Mouse (Mus musculus): ENCODE results near the gene Amigo3. TPM values are rescaled to one million over a fixed set of nuclear protein-coding genes. Genes with fewer than 3 reads are reported as not detected.
"Not testable (repeated sequence)": the region's sequence is repeated elsewhere in the genome, so short reads cannot be mapped to it uniquely, and the experiment has no call there.

Amigo3 gene
- 2.9 TPM for polyA plus RNA-seq (2021)

DNA sequence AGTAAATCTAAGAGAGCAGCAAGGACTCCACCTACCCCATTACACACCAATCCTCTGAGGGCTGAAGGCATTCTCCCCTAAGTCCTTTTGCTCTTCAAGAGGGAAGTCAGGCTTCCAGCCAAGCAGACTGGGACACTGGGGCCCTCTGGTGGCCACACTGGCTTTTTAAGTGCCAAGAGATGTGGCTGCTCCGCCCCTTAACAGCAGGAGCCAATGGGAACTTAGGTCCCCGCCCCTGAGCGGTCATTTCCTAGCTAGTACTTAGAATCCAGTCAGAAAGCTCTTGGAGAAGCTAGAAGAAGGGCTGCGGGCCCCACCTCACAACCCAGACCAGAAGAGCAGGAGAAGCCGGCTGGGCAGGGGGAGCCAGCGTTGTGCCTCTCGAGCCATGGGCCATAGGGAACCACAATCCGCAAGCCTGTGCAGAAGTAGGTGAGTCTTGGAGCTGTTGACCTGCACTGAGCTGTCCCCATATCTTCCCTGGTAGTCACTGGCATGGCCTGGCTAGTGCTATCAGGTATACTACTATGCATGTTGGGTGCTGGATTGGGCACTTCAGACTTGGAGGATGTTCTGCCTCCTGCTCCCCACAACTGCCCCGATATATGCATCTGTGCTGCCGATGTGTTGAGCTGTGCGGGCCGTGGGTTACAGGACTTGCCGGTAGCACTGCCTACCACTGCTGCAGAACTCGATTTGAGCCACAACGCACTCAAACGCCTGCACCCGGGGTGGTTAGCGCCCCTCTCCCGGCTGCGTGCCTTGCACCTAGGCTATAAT is at the start of gene Amigo3:
Gene Amigo3 (plus strand): TSS at position 275 of the 780 bp plus-strand sequence.
- DNase-seq (ENCODE audit: low read depth, low spot score) (peak; percentile 77), ATAC-seq (peak; percentile 20)
- CTCF ChIA-PET, result interaction anchor here (0.7 to 3.3 kb wide), 15 partner anchors 10 to 153 kb away, joined by 3 to 14 read pairs (median 3); partner anchors contain the start of gene Cdhr4
- in situ Hi-C loops (cut with MboI; ENCODE audit: low pct_unique_long_range_greater_than_20kb), result no loop called here
- H3K27me3 ChIP-seq, result no peaks in the 10 kb centered on the region
- no peak for TF ChIP-seq CTCF (IDR thresholded peaks at IDR 0.05)
- POLR2A ChIA-PET, result interaction anchor here (0.6 to 1.2 kb wide), 2 partner anchors 7 to 27 kb away, joined by 3 to 4 read pairs; no protein-coding TSS in a partner anchor

DNA sequence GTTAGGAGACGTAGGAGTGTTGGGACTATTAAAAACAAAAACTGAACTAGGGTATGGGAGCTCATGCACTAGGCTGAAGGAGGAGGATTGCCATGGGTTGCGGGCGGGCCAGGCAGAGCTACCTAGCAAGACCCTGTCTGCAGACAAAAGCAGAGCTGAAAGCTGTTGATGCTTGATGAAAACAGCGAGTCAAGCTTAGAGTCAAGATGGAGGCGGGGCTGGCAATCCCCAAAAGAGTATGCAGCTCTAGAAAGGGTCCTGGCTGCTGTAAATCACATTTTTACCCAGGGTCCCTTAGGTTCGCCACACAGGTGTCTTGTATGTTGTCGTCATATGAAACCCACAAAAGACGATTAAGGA is 49.4 kb upstream of the Amigo3 start:
- DNase-seq (ENCODE audit: low read depth, low spot score) (no peak), ATAC-seq (no peak)
- in situ Hi-C loops (cut with MboI; ENCODE audit: low pct_unique_long_range_greater_than_20kb), result no loop called here
- H3K27me3 ChIP-seq, result no peaks in the 10 kb centered on the region
- CTCF ChIA-PET, result no interaction called here
- no peak for TF ChIP-seq CTCF (IDR thresholded peaks at IDR 0.05)
- POLR2A ChIA-PET, result interaction anchor here (1.1 to 1.4 kb wide), 2 partner anchors 28 to 98 kb away, joined by 4 read pairs; partner anchors contain the start of gene Uba7

DNA sequence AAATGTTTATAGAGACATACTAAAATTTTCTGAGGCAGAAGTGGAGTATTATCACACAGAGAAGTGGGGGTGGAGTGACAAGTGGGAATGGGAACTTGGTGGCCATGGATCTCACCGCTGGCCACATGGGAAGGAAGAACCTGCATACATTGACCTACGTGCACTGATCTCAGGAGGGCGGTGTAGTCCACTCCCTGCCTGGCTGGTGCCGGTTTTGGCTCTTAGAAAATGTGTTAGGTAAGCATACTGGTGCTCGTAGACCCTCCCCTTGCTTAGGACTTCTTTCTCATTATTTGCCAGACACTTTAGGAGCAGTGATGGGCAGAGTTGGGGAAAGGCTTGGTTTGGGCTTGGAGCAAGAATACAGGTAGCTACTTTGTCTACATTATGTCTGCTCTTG is 44.9 kb upstream of the Amigo3 start:
- TF ChIP-seq CTCF (IDR thresholded peaks at IDR 0.05), result no peak
- no peak for ATAC-seq
- H3K27me3 ChIP-seq, result no peaks in the 10 kb centered on the region
- in situ Hi-C loops (cut with MboI; ENCODE audit: low pct_unique_long_range_greater_than_20kb), result no loop called here
- POLR2A ChIA-PET, result no interaction called here
- CTCF ChIA-PET, result no interaction called here
- no peak for DNase-seq (ENCODE audit: low read depth, low spot score)

DNA sequence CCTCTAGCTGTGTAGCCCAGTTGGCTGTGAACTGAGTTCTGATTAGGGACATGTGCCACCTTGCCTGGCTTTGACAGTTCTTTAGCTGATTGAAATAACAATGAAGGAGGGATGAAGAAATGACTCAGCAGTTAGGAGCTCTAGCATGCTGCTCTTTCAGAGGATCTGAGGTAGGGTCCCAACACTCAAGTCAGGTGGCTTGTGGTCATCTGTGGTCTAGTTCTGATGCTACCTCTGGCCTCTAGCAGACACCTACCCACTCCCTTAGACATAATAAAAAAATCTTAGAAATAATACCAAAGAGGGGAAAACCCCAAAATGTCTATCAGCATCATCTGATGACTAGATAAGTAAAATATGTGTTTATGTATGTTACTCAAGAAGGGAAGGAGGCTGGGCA is 42.6 kb upstream of the Amigo3 start:
- DNase-seq (ENCODE audit: low read depth, low spot score), result no peak
- H3K27me3 ChIP-seq, result no peaks in the 10 kb centered on the region
- no peak for ATAC-seq
- ChIA-PET CTCF (no interaction called here), POLR2A (no interaction called here)
- in situ Hi-C loops (cut with MboI; ENCODE audit: low pct_unique_long_range_greater_than_20kb), result no loop called here
- no peak for TF ChIP-seq CTCF (IDR thresholded peaks at IDR 0.05)

DNA sequence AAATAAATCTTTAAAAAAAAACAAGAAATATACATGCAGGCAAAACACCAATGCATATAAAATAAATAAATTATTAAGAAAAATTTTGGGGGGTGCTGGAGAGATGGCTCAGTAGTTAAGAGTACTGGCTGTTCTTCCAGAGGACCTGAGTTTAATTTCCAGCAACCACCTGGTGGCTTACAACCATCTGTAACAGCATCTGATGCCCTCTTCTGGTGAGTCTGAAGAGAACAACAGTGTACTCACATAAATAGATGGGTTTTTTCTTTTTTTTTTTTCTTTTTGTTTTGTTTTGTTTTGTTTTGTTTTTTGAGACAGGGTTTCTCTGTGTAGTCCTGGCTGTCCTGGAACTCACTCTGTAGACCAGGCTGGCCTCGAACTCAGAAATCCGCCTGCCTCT is 39.4 kb upstream of the Amigo3 start:
- peak; percentile 46 for TF ChIP-seq CTCF (IDR thresholded peaks at IDR 0.05)
- H3K27me3 ChIP-seq; ATAC-seq; POLR2A ChIA-PET; in situ Hi-C loops (cut with MboI; ENCODE audit: low pct_unique_long_range_greater_than_20kb); DNase-seq (ENCODE audit: low read depth, low spot score); CTCF ChIA-PET: not testable (repeated sequence)

DNA sequence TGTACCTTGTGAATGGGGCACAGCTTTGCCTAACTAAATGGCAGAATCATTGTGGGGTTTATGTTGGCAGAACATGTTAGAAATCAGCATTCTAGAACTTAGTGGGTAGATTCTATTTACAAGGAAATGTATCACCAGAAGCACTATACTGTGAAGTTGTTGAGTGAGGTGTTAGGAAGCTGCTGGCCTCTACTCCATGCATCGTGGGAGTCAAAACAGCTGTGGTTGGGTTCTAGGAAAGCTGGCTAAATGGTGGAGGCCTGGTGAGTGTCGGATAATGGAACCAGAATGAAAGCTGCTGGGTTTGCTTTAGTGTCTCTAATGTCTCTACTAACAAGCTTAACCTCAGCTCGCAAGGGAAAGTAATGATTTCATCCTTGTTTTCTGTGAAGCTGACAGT is 35.8 kb upstream of the Amigo3 start:
- ATAC-seq, result no peak
- in situ Hi-C loops (cut with MboI; ENCODE audit: low pct_unique_long_range_greater_than_20kb), result no loop called here
- no peak for DNase-seq (ENCODE audit: low read depth, low spot score)
- no peaks in the 10 kb centered on the region for H3K27me3 ChIP-seq
- no peak for TF ChIP-seq CTCF (IDR thresholded peaks at IDR 0.05)
- ChIA-PET CTCF (no interaction called here), POLR2A (no interaction called here)

DNA sequence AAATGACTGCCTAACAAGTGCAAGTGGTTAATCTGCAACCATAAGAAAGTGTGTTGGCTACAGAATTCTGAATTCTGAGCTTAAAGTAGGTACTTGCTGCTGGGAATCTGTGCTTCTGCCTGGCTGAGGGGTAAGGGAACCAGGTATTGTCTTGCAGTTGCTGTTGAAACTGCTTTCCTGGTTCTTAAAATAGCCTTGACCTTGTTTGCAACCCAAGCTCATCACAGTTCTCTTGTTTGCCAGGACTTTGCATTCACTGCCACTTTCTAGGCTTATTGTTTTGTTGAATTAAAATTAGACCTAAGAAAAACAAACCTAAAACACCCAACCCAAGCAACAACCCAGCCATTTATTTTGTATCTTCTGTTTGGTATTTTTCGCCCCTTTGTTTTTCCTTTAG is 32.2 kb upstream of the Amigo3 start:
- no peaks in the 10 kb centered on the region for H3K27me3 ChIP-seq
- POLR2A ChIA-PET, result no interaction called here
- no peak for DNase-seq (ENCODE audit: low read depth, low spot score)
- CTCF ChIA-PET, result no interaction called here
- in situ Hi-C loops (cut with MboI; ENCODE audit: low pct_unique_long_range_greater_than_20kb), result no loop called here
- no peak for TF ChIP-seq CTCF (IDR thresholded peaks at IDR 0.05)
- no peak for ATAC-seq

DNA sequence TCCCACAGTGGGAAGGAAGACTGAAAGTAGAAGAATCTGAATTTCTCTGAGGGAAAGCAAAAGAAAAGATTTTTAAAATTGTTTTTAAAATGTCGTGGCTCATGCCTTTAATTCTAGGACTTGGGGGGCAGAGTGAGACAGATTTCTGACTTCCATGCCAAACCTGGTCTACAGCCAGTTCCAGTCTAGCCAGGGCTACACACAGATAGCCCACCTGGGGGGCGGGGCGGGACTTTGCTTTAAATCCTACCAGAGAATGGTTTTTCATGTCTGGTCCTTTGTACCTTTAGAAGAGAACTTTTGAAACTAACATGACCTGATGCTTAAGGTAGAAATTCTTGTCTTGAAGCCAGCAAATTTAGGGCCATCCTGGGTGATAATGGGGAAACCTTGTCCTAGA is 29.7 kb upstream of the Amigo3 start:
- ChIA-PET POLR2A (no interaction called here), CTCF (no interaction called here)
- in situ Hi-C loops (cut with MboI; ENCODE audit: low pct_unique_long_range_greater_than_20kb), result no loop called here
- DNase-seq (ENCODE audit: low read depth, low spot score) (no peak), ATAC-seq (no peak)
- TF ChIP-seq CTCF (IDR thresholded peaks at IDR 0.05), result no peak
- no peaks in the 10 kb centered on the region for H3K27me3 ChIP-seq

DNA sequence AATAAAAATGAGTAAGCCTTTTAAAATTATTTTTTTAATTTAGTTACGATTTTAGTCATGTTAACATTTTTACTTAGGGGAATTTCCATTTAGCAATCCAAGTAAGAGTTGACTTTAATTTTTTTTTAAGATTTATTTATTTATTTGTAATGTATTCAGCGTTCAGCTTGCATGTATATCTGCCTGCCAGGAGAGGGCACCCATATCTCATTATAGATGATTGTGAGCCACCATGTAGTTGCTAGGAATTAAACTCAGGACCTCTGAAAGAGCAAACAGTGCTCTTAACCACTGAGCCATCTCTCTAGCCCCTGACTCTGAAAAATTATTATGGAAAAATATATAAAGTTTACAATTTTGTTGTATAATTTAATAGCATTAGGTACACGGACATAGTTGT is 26.4 kb upstream of the Amigo3 start:
- TF ChIP-seq CTCF (IDR thresholded peaks at IDR 0.05), result peak; percentile 41
- in situ Hi-C loops (cut with MboI; ENCODE audit: low pct_unique_long_range_greater_than_20kb), result no loop called here
- ATAC-seq (no peak), DNase-seq (ENCODE audit: low read depth, low spot score) (no peak)
- ChIA-PET CTCF (interaction anchor here (1.1 to 1.3 kb wide), 2 partner anchors 18 to 27 kb away, joined by 3 read pairs; partner anchors contain the start of gene Amigo3), POLR2A (interaction anchor here (0.7 kb wide), 1 partner anchor 24 kb away, joined by 3 read pairs; no protein-coding TSS in a partner anchor)
- no peaks in the 10 kb centered on the region for H3K27me3 ChIP-seq

DNA sequence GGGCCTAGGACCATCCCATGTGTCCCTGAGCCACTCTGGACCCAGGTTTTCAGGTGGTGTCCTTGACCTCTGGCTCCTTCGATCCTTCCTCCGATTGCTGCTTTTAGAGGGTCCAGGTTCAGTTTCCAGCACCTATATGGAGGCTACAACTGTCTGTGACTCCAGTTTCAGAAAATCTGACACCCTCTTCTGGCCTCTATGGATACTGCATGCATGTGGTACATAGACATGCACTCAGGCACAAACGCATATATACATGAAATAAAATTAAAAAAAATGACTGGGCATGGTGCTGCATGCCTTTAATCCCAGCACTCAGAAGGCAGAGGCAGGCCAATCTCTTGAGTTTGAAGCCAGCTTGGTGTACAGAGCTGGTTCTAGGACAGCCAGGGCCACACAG is 25.1 kb upstream of the Amigo3 start:
- in situ Hi-C loops (cut with MboI; ENCODE audit: low pct_unique_long_range_greater_than_20kb), result no loop called here
- ChIA-PET CTCF (no interaction called here), POLR2A (no interaction called here)
- DNase-seq (ENCODE audit: low read depth, low spot score), result no peak
- peak; percentile 35 for TF ChIP-seq CTCF (IDR thresholded peaks at IDR 0.05)
- H3K27me3 ChIP-seq, result no peaks in the 10 kb centered on the region
- ATAC-seq, result no peak

DNA sequence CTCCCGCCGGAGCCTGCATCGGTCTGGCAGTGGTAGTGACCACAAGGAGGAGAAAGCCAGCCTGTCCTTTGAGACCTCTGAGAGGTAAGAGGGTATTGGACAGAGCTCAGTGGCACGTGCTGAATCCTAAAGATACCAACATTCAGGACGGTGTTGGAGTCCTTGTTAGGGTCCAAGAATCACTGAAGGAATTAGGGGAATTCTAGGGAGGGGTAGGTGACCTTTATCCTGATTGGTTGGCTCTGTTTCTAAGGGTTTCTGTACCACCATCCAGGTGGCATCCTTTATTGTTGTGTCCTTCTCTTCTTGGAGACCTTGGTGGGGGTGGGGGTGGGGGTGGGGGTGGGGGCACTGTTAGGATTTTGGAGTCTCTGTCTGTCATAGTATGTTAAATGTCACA is 20.8 kb upstream of the Amigo3 start:
- CTCF ChIA-PET, result no interaction called here
- ATAC-seq, result no peak
- POLR2A ChIA-PET, result no interaction called here
- no peaks in the 10 kb centered on the region for H3K27me3 ChIP-seq
- no peak for DNase-seq (ENCODE audit: low read depth, low spot score)
- in situ Hi-C loops (cut with MboI; ENCODE audit: low pct_unique_long_range_greater_than_20kb), result no loop called here
- no peak for TF ChIP-seq CTCF (IDR thresholded peaks at IDR 0.05)

Measured in Patski (cell line).